Mouse (Mus musculus) midbrain, embryonic 13.5 days (tissue): ENCODE measurements around the gene Gp2. TPM values are rescaled to one million over a fixed set of nuclear protein-coding genes. Genes with fewer than 3 reads are reported as not detected.

Experiments
- ATAC-seq: fragments of 200-750 bp; cut with Nextera tagmentation; 2 replicates; pipeline ENCODE4 v1.8.0; 2017; ENCODE audit warnings: mild to moderate bottlenecking, moderate TSS enrichment, moderate library complexity
- H3K27ac ChIP-seq: fragments of 300-500 bp; sonication (generic); 2 replicates; pipeline ENCODE4 v1.5.1; 2015; ENCODE audit warnings: inconsistent platforms, mild to moderate bottlenecking, moderate library complexity
- H3K27me3 ChIP-seq: fragments of 300-500 bp; sonication (generic); 2 replicates; pipeline ENCODE4 v1.6.1; 2015; ENCODE audit warnings: mild to moderate bottlenecking, inconsistent platforms
- H3K36me3 ChIP-seq: fragments of 300-500 bp; sonication (generic); 2 replicates; pipeline ENCODE4 v1.6.1; 2015; ENCODE audit warnings: mild to moderate bottlenecking, inconsistent platforms
- H3K4me1 ChIP-seq: fragments of 300-500 bp; sonication (generic); replicated peaks from 2 replicates; pipeline ENCODE4 v1.6.1; 2015; ENCODE audit warnings: inconsistent platforms
- H3K4me2 ChIP-seq: fragments of 300-500 bp; sonication (generic); replicated peaks from 2 replicates; pipeline ENCODE4 v1.6.1; 2015; ENCODE audit warnings: moderate library complexity, mild to moderate bottlenecking, inconsistent platforms
- H3K4me3 ChIP-seq: fragments of 300-500 bp; sonication (generic); replicated peaks from 2 replicates; pipeline ENCODE4 v1.5.1; 2015; ENCODE audit warnings: mild to moderate bottlenecking, inconsistent platforms
- H3K9ac ChIP-seq: fragments of 300-500 bp; sonication (generic); replicated peaks from 2 replicates; pipeline ENCODE4 v1.6.1; 2015; ENCODE audit warnings: mild to moderate bottlenecking, inconsistent platforms
- H3K9me3 ChIP-seq: fragments of 300-500 bp; sonication (generic); 2 replicates; pipeline ENCODE4 v1.6.1; 2016; ENCODE audit warnings: mild to moderate bottlenecking, inconsistent platforms
- WGBS: fragments of 180-500 bp; shearing (Covaris S2); methylation state at CpG from one replicate; pipeline ENCODE4 v1.1.7; 2015; 5-methylcytosine and 5-hydroxymethylcytosine counted together
- polyA plus RNA-seq: library from polyadenylated mRNA; unstranded; fragments of >200 nt; fragmentation: Nextera tagmentation; extraction: Ambion mirVana; gene quantifications from 2 replicates; pipeline ENCODE4 v1.2.1, GENCODE M21; 2015

Gene Gp2
- polyA plus RNA-seq, result not detected in 2 replicates

DNA sequence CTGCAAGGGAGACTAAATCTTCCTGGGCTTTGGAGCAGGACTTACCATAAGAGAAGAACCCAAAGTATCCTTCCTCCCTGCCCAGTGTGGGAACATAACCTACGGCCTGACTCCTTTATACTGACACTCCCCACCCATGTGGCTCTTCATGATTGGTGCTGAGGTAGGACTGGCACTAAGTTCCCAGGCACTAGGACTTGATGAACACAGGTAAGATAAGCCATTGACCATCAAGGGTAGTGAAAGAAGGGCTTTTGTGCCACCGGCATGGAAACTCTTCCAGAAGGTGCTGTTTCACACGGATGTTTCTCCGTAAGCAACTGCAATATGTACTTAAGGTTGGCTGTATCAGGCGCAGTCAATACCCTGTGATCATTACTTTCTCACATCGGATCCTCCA, at the start of gene Gp2:
Gene Gp2 (minus strand): TSS at position 101 of the 400 bp plus-strand sequence.
- ATAC-seq, result no peak
- H3K4me2 ChIP-seq, result no peak within 1 kb of the TSS
- H3K27ac ChIP-seq, result no peak within 1 kb of the TSS
- 89% methylated on average over 6 of the region's 6 CpGs for WGBS
- H3K27me3 ChIP-seq, result no peaks in the 10 kb centered on the region
- H3K36me3 ChIP-seq, result no peaks in the 10 kb centered on the region
- no peaks in the 10 kb centered on the region for H3K9me3 ChIP-seq
- no peak within 1 kb of the TSS for H3K4me3 ChIP-seq
- H3K9ac ChIP-seq, result no peak within 1 kb of the TSS
- H3K4me1 ChIP-seq, result no peaks in the 10 kb centered on the region

DNA sequence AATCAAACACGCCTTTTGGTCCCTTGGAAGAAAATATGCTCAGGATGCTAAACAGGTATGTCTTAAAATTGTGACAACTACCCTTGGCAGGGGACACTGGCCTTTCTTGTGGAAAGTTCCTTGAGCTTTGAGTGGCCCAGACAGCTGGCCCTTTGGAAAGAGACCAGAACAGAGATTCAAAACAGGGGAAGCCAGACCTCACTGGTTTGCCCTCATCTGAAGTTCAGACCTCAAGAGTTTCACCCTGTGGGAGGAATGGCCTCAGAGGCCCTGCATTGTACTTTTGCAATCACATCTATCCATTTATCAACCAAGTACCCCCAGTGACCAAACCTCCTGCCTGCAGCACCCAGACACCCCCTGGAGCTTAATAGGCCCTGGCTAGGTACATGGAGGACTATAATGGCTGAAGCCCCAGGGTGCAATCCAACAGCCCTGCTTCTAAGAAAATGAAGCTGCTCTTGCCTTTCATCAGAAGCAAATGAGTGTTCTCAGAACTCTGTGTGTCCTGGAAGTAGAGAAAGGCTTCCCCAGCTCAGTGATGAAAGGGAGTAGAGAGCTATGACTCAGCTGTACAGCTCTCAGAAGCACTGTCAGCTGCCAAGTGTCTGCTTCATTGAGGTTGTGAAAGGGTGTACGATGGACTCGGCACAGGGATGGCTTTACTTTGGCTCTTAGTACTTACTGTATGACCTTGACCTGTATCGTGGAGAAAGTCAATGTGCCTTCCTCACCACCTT, 31.1 kb upstream of the Gp2 start:
- Histone ChIP-seq H3K27ac (no peak overlapping the region), H3K9me3 (no peaks in the 10 kb centered on the region), H3K4me2 (no peak overlapping the region), H3K36me3 (no peaks in the 10 kb centered on the region), H3K27me3 (no peaks in the 10 kb centered on the region), H3K4me3 (no peak overlapping the region), H3K9ac (no peak overlapping the region), H3K4me1 (no peaks in the 10 kb centered on the region)
- 93% methylated on average over 4 of the region's 4 CpGs for WGBS
- no peak for ATAC-seq

DNA sequence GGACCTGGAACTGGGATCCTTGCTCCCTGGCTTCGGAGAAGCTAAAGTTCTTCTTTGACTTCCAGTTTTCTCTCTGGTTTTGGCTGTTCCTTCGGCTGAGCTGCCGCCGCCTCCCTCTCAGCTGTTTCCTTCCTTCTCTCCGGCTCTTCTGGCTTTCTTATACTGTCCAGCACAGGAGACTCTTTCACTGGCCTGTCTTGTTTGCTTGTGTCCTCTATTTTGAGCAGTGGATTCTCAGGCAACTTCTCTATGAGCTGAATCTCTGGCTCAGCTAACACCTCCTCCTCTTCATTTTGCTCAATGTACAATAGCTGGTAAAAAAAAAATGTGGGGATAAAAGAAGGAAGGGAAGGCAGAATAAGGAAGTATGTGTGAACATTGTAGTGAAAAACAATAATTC, 27.6 kb upstream of the Gp2 start:
- no peaks in the 10 kb centered on the region for H3K27me3 ChIP-seq
- 88% methylated on average over 5 of the region's 5 CpGs for WGBS
- ATAC-seq, result no peak
- H3K27ac ChIP-seq, result no peak overlapping the region
- no peaks in the 10 kb centered on the region for H3K9me3 ChIP-seq
- H3K4me1 ChIP-seq, result no peaks in the 10 kb centered on the region
- no peak overlapping the region for H3K9ac ChIP-seq
- H3K36me3 ChIP-seq, result no peaks in the 10 kb centered on the region
- H3K4me2 ChIP-seq, result no peak overlapping the region
- no peak overlapping the region for H3K4me3 ChIP-seq

DNA sequence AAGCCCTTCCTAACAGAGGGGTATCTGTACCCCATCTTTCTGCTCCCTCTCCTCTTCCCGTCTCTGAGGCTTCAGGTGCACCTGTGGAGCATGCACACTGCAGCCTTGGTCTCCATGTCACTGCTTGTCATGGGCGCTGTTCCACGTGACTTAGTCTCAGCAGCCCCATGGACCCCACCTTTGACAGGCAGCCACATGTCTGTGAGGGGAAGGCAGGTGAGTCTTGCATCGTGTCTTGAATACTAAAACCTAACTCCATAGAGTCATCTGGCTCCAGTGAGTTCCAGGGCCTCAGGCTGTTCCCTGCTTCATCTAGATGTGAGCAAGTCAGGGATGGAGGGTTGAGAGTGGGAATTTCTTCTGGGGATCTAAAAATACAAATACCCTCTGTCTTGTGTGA, 25.1 kb upstream of the Gp2 start:
- Histone ChIP-seq H3K4me2 (no peak overlapping the region), H3K36me3 (no peaks in the 10 kb centered on the region), H3K27me3 (no peaks in the 10 kb centered on the region), H3K27ac (no peak overlapping the region), H3K9ac (no peak overlapping the region), H3K4me1 (no peaks in the 10 kb centered on the region), H3K9me3 (no peaks in the 10 kb centered on the region), H3K4me3 (no peak overlapping the region)
- WGBS, result 82% methylated on average over 4 of the region's 4 CpGs
- ATAC-seq, result no peak

DNA sequence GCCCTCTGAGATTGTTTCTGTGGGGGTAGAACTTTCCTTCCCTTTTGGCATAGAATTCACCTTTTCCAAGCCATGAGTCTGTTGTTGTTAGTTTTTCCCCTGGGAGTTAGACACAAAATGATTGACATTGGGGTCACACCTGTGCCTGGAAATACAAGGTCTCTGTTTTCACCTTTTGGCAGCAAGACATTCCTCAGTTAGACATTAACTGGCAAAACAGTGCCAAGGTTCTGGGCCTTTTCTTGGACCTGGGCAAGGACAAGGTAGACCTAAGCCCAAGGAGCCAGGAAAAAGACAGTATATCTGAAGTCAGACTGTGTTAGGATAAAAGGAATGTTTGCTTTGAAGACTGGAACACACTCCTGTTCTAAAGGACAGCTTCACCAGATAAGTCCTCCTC, 20.2 kb upstream of the Gp2 start, which contains the start of gene Umod:
Gene Umod (minus strand): TSS at position 27 of the 400 bp plus-strand sequence.
- no peaks in the 10 kb centered on the region for H3K9me3 ChIP-seq
- no peaks in the 10 kb centered on the region for H3K27me3 ChIP-seq
- no peaks in the 10 kb centered on the region for H3K4me1 ChIP-seq
- H3K36me3 ChIP-seq, result no peaks in the 10 kb centered on the region
- no peak within 1 kb of the TSS for H3K9ac ChIP-seq
- no peak within 1 kb of the TSS for H3K4me2 ChIP-seq
- no peak within 1 kb of the TSS for H3K27ac ChIP-seq
- ATAC-seq, result no peak
- H3K4me3 ChIP-seq, result no peak within 1 kb of the TSS

DNA sequence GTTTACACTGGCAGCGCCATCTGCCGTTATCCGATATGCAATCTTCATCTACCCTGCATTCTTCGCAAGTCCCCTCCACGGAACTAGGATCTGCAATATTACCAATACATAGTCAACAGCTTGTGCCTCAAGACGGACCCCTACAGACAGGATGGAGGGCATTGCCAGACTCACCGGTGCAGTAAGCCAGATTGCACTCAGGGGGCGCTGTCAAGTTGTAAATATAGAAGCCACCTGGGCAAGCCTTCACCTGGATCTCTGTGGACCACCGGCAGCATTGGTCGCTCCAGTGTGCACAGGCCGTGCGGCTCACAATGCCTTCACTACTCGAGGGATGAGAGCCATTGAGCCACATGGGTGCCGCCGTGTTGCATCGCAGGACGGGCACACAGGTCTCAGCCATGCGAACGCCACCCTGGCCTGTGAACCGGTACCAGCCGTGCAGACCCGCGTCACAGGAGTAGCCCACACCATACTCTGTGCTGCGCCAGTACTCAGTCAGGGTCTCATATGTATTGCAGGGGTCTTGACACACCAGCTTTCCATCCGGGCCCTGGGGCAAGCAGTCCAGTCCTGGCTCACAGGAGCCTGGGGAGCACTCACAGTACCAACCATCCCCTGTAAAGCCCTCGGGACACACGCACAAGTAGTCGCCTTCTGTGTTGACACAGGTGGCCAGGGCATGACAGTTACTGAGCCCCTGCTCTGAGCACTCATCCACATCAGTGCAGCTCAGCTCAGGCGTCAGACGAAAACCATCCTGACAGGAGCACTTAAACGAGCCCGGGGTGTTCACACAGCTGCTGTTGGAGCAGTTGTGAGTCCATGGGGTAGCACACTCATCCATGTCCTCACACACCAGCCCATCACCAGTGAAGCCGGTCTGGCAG, 17.7 kb upstream of the Gp2 start:
- 81% methylated on average over 33 of the region's 33 CpGs for WGBS
- Histone ChIP-seq H3K9me3 (no peaks in the 10 kb centered on the region), H3K4me2 (no peak overlapping the region), H3K27ac (no peak overlapping the region), H3K4me1 (no peaks in the 10 kb centered on the region), H3K36me3 (no peaks in the 10 kb centered on the region), H3K27me3 (no peaks in the 10 kb centered on the region), H3K4me3 (no peak overlapping the region), H3K9ac (no peak overlapping the region)
- 0 out of 2 replicates have a peak, but pooled peaks have one; percentile 24 for ATAC-seq

DNA sequence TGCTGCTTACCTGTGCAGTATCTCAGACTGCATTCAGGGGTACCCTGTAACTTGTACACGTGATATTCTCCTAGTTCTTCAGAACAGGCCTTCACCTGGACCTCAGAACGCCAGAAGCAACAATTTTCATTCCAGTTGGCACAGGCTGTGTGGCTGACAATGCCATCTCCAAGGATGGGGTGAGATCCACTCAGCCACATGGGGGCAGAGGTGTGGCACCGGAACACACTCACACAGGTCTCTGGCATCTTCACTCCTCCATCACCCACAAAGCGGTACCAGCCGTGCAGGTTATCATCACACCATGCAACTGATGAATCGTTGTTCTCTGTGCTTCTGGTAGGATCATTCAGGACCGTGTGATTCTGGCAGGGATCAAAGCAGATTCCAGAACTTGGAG, 4.9 kb downstream of the Gp2 start:
- H3K9me3 ChIP-seq, result no peaks in the 10 kb centered on the region
- H3K4me2 ChIP-seq, result no peak overlapping the region
- no peak overlapping the region for H3K4me3 ChIP-seq
- ATAC-seq, result no peak
- no peaks in the 10 kb centered on the region for H3K27me3 ChIP-seq
- H3K36me3 ChIP-seq, result no peaks in the 10 kb centered on the region
- no peak overlapping the region for H3K27ac ChIP-seq
- no peak overlapping the region for H3K9ac ChIP-seq
- no peaks in the 10 kb centered on the region for H3K4me1 ChIP-seq
- WGBS, result 85% methylated on average over 7 of the region's 7 CpGs

DNA sequence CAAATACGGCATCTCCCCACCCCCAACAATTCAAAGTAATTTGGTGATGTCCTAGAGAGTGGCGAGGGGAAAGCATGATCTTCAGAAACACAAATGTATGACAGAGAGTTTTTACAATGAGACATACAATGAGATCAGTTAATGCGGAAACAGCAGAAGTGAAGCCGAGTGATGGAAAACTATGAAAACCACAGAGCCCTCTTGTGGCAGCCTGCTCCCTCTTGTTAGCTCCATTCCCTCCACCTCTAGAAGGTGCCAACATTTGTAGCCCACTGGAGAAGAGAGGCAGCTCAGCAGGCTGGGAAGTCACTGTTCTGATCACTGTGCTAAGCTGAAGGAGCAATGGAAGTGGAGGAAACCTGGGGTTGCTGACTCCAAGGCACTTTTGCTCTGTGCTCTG, 15.2 kb downstream of the Gp2 start:
- H3K36me3 ChIP-seq, result no peaks in the 10 kb centered on the region
- H3K27ac ChIP-seq, result no peak overlapping the region
- no peak for ATAC-seq
- no peaks in the 10 kb centered on the region for H3K4me1 ChIP-seq
- H3K9me3 ChIP-seq, result no peaks in the 10 kb centered on the region
- no peaks in the 10 kb centered on the region for H3K27me3 ChIP-seq
- 65% methylated on average over 4 of the region's 4 CpGs for WGBS
- H3K9ac ChIP-seq, result no peak overlapping the region
- H3K4me2 ChIP-seq, result no peak overlapping the region
- H3K4me3 ChIP-seq, result no peak overlapping the region

DNA sequence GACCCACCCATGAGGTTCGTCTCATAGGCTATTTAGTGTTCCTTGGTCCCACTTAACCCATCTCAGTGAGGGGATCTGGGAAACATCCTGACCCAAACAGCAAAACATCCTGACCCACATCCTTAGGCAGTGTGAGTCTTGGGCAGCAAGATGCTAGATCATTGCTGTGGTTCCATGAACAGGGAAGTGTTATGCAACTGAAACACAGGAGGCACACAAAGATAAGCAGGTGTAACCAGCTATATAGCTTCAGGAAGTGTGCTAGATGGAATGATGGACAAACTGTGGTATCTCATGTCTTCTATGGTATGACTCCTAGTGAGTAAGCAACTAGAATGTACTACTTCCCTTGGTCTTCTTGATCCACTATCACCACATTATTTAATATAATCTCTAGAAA, 17.1 kb downstream of the Gp2 start:
- no peaks in the 10 kb centered on the region for H3K36me3 ChIP-seq
- no peak for ATAC-seq
- no peak overlapping the region for H3K4me3 ChIP-seq
- no peaks in the 10 kb centered on the region for H3K9me3 ChIP-seq
- no peak overlapping the region for H3K9ac ChIP-seq
- H3K27me3 ChIP-seq, result no peaks in the 10 kb centered on the region
- H3K27ac ChIP-seq, result no peak overlapping the region
- no peaks in the 10 kb centered on the region for H3K4me1 ChIP-seq
- WGBS, result 87% methylated on average over 1 of the region's 1 CpGs
- H3K4me2 ChIP-seq, result no peak overlapping the region

DNA sequence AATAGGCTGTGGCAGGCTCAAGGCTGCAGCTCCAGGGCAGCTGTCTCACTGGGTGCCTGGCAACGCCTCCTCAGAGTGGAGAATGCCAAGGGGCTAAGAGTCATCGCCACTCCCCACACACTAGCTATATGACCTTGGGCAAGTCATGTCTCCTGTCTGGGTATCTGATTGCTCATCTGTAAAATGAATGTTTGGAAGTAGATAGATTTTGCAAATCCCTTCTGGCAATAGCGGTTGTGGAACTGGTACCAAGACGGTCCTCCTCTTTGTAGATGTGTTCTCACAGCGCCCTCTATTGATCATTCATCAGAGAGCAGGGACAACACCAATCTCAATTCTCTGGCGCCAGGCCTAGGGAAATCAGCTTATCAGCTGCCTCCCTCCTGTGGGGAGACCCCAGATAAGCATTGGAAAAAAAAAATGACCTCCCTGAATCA, 31.9 kb downstream of the Gp2 start:
- Histone ChIP-seq H3K4me3 (no peak overlapping the region), H3K36me3 (no peaks in the 10 kb centered on the region), H3K4me1 (no peaks in the 10 kb centered on the region), H3K27me3 (no peaks in the 10 kb centered on the region), H3K27ac (no peak overlapping the region), H3K9ac (no peak overlapping the region), H3K9me3 (no peaks in the 10 kb centered on the region), H3K4me2 (no peak overlapping the region)
- ATAC-seq, result peak; percentile 81
- WGBS, result 12% methylated on average over 6 of the region's 6 CpGs

DNA sequence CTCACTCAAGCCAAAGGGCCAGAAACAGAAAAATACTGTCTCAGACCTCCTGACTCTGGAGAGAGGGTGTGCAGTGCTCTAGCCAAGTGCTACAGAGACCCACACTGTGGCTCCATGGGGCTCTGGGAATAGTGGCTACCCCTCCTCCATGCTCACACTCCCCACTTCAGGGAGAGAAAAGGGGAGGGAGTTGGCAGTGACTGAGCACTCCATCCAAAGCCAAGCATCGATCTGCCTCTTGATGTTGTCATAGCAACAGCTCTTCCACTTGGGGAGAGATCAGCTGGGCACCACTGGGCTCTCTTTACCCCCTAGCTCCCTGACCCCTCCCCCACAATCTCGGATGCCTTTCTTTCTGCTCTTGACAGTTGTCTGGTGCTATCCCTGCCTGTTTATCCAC, 38.4 kb downstream of the Gp2 start:
- Histone ChIP-seq H3K4me2 (no peak overlapping the region), H3K27me3 (no peaks in the 10 kb centered on the region), H3K4me3 (no peak overlapping the region), H3K4me1 (peaks cover 9% of the 10 kb centered on the region), H3K9me3 (no peaks in the 10 kb centered on the region), H3K27ac (peak overlapping the region; percentile 52), H3K9ac (no peak overlapping the region), H3K36me3 (no peaks in the 10 kb centered on the region)
- WGBS, result 3% methylated on average over 2 of the region's 2 CpGs
- peak; percentile 96 for ATAC-seq

DNA sequence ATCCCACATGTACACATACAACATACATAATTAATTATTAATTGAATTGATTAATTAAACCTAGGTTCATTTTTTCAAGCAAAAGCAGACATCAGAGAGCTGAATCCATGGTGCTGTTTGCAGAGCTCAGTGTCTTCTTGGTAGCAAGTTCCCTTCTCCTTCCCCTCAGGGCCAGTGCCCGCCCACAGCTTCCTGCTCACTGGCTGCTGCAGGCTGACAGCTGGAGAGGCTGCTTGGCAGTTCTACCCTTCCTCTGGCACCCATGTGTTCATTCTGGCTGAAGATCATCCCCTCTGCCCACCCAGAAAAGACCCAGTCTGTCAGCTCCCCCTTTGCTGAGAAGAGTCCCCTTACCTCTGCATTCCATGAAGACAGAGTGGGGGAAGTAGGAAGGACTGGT, 40.6 kb downstream of the Gp2 start:
- Histone ChIP-seq H3K36me3 (no peaks in the 10 kb centered on the region), H3K9me3 (no peaks in the 10 kb centered on the region), H3K4me1 (peaks cover 9% of the 10 kb centered on the region), H3K27ac (no peak overlapping the region), H3K9ac (no peak overlapping the region), H3K4me2 (no peak overlapping the region), H3K4me3 (no peak overlapping the region), H3K27me3 (no peaks in the 10 kb centered on the region)
- 94% methylated on average over 1 of the region's 1 CpGs for WGBS
- ATAC-seq, result no peak
